Mouse (Mus musculus) layer of hippocampus, adult 9-10 months (tissue): Measurements from ENCODE around the gene Ncaph2.

Experiments used
- DNase-seq: peaks from one replicate; pipeline ENCODE4 v3.0.0; 2022; ENCODE audit warnings: low spot score

Gene Ncaph2

GRCm38 (mm10) chr15:89379429-89379828, 23.9 kb downstream of the Ncaph2 start:
- no peak for DNase-seq

GRCm38 (mm10) chr15:89384617-89385016, 29.1 kb downstream of the Ncaph2 start, which contains the start of gene Klhdc7b:
Klhdc7b (plus strand) TSS chr15:89384917.
- DNase-seq, result no peak

- no peak for DNase-seq
Measured at GRCm38 (mm10) chr15:89387127-89387526, 31.6 kb downstream of the Ncaph2 start.

GRCm38 (mm10) chr15:89390081-89390480, 34.6 kb downstream of the Ncaph2 start:
- DNase-seq, result no peak

- no peak for DNase-seq
Measured at GRCm38 (mm10) chr15:89396883-89397282, 41.4 kb downstream of the Ncaph2 start.

- DNase-seq, result no peak
Measured at GRCm38 (mm10) chr15:89398146-89398545, 42.6 kb downstream of the Ncaph2 start.

GRCm38 (mm10) chr15:89399716-89400115, 44.2 kb downstream of the Ncaph2 start:
- no peak for DNase-seq

- DNase-seq, result no peak
Measured at GRCm38 (mm10) chr15:89402471-89402870, 47.0 kb downstream of the Ncaph2 start.

GRCm38 (mm10) chr15:89404831-89405623, 49.5 kb downstream of the Ncaph2 start:
- no peak for DNase-seq

- DNase-seq, result no peak
Measured at GRCm38 (mm10) chr15:89406691-89407090, 51.2 kb downstream of the Ncaph2 start.

- no peak for DNase-seq
Measured at GRCm38 (mm10) chr15:89410118-89410517, 54.6 kb downstream of the Ncaph2 start, which contains the start of gene Syce3. Syce3 (minus strand) TSS chr15:89410503.

GRCm38 (mm10) chr15:89415282-89415681, 59.8 kb downstream of the Ncaph2 start:
- no peak for DNase-seq

GRCm38 (mm10) chr15:89421938-89422337, 66.4 kb downstream of the Ncaph2 start:
- DNase-seq, result no peak
